Mouse (Mus musculus) erythroblast, embryonic 14.5 days (primary cell): ENCODE results near the gene Trpt1.

Experiments used
- GATA1 ChIP-seq: IDR thresholded peaks from 2 replicates; pipeline ENCODE4 v1.6.1; 2012; ENCODE audit warnings: low read length, inconsistent platforms, mixed read lengths
- TAL1 ChIP-seq: IDR thresholded peaks from 3 replicates; pipeline ENCODE4 v1.6.1; 2012; ENCODE audit warnings: low read length, inconsistent platforms, mixed read lengths

GRCm38 (mm10) chr19:6978639-6978974, 17.3 kb upstream of the Trpt1 start:
- no peak for TF ChIP-seq GATA1
- TF ChIP-seq TAL1 = no peak
